Mouse (Mus musculus): ENCODE data around the gene Rev1. TPM values are rescaled to one million over a fixed set of nuclear protein-coding genes. Genes with fewer than 3 reads are reported as not detected.

Rev1 gene
- polyA plus RNA-seq, 1 experiment from 2014 or later, result 32.6 TPM

DNA sequence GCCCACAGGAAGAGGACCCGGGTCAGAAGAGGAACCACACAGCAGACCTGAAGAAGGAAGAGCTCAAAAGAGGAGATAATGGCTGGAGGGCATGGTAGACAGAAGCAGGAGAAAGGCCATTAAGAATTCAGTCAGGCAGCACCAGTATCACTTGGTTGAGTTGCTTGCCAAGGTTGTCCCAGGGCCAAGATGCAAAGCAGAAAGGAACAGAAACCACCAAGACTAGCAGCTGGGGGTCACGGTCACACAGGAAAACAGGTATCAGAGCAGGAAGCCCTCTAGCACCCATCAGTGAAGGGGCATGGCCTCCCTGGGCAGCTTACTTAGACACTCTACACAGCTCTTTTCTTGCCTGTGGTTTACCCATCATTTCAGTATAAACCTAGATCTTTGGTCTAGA is 9.8 kb upstream of the Rev1 start:
- H3K27ac ChIP-seq, result no peak overlapping the region
- WGBS, result 83% methylated on average over 2 of the region's 2 CpGs

DNA sequence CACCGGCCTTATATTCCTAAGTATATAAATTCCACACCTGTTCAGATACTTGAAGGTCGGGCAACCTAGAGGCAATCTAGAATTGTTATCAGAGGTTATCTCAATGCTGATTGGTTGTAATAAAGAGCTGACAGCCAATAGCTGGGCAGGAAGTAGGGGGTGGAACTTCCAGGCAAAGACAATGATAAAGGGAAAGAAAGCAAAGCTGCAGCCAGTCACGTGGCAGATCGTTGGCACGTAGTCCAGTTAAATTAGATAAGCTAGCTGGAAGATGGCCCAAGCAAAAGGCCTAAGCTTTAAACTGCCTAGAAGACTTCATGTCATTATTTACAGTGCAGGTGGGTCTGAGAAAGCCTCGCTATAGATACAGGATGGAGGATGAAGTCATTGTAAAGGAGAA is 3.3 kb upstream of the Rev1 start:
- no peak for DNase-seq (ENCODE audit: low spot score)
- Histone ChIP-seq H3K4me2 (replicated peaks) (no peak overlapping the region), H3K4me3 (replicated peaks; ENCODE audit: low read length) (no peak overlapping the region), H3K36me3 (replicated peaks; ENCODE audit: control insufficient read depth, insufficient read depth) (no peaks in the 10 kb centered on the region), H3K4me1 (replicated peaks; ENCODE audit: control insufficient read depth, insufficient read depth, low read length) (peaks cover 6% of the 10 kb centered on the region), H3K9me3 (ENCODE audit: control insufficient read depth, low read length) (no peaks in the 10 kb centered on the region), H3K9ac (no peak overlapping the region), H3K27ac (no peak overlapping the region), H3K27me3 (ENCODE audit: control insufficient read depth, insufficient read depth, low read length) (no peaks in the 10 kb centered on the region)
- ATAC-seq (ENCODE audit: low FRiP score), result no peak
- WGBS, result 69% methylated on average over 6 of the region's 6 CpGs

More for the DNA sequence above, 9.8 kb upstream of the Rev1 start:
- H3K9ac ChIP-seq, result no peak overlapping the region
- no peaks in the 10 kb centered on the region for H3K27me3 ChIP-seq (ENCODE audit: control insufficient read depth, insufficient read depth, low read length)
- no peak overlapping the region for H3K4me3 ChIP-seq (replicated peaks; ENCODE audit: low read length)
- no peaks in the 10 kb centered on the region for H3K36me3 ChIP-seq (replicated peaks; ENCODE audit: control insufficient read depth, insufficient read depth)
- no peaks in the 10 kb centered on the region for H3K9me3 ChIP-seq (ENCODE audit: control insufficient read depth, low read length)
- no peaks in the 10 kb centered on the region for H3K4me1 ChIP-seq (replicated peaks; ENCODE audit: control insufficient read depth, insufficient read depth, low read length)
- no peak for ATAC-seq (ENCODE audit: low FRiP score)
- DNase-seq (ENCODE audit: low spot score), result no peak
- no peak overlapping the region for H3K4me2 ChIP-seq (replicated peaks)

DNA sequence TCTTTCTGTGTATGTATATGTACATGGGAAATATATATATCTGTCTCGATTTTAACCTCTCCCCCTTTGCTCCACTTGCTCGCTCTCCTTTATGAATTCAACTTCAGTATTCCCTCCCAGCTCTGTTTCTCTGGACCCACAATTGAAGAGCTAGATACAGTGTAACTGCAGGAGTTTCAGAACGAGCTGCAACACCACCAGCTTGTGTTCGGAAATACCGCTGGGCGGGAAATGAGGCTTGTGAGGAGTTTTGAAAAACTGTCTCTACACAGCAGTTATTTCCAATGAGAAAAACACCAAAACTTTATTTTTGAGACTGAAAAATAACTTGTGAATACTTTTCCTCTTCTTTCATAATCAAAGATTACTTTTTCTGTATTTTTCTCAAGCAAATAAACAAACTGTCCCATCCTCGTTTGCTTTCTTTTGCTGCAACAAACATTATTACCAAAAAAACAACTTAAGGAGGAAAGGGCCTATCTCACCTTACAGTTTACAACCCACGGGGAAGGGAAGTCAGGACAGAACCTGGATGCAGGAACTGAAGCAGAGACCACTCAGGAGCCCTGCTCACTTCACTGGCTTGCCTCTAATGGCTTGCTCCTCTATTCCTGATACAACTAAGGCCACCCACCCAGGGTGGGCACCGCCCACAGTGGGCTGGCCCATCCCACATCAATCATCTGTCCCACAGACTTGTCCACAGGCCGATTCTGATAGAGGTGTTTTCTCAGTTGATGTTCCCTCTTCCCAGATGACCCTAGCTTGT is 1.3 kb upstream of the Rev1 start:
- ATAC-seq (ENCODE audit: low FRiP score) (no peak), DNase-seq (ENCODE audit: low spot score) (no peak)
- no peaks in the 10 kb centered on the region for H3K36me3 ChIP-seq (replicated peaks; ENCODE audit: control insufficient read depth, insufficient read depth)
- peak overlapping the region; percentile 96; the same call in 1 of the 2 replicates for H3K27ac ChIP-seq
- 0 out of 2 replicates have a peak overlapping the region, but pooled peaks have one; percentile 88 for H3K4me3 ChIP-seq (replicated peaks; ENCODE audit: low read length)
- no peak overlapping the region for H3K9ac ChIP-seq
- peak overlapping the region; percentile 94 for H3K4me2 ChIP-seq (replicated peaks)
- no peaks in the 10 kb centered on the region for H3K9me3 ChIP-seq (ENCODE audit: control insufficient read depth, low read length)
- H3K4me1 ChIP-seq (replicated peaks; ENCODE audit: control insufficient read depth, insufficient read depth, low read length), result peaks cover 20% of the 10 kb centered on the region
- no peaks in the 10 kb centered on the region for H3K27me3 ChIP-seq (ENCODE audit: control insufficient read depth, insufficient read depth, low read length)
- 57% methylated on average over 10 of the region's 10 CpGs for WGBS

- no peaks in the 10 kb centered on the region for H3K36me3 ChIP-seq (replicated peaks; ENCODE audit: control insufficient read depth, insufficient read depth)
- H3K27ac ChIP-seq, result peak overlapping the region; percentile 96
- H3K9me3 ChIP-seq (ENCODE audit: control insufficient read depth, low read length), result no peaks in the 10 kb centered on the region
- DNase-seq (ENCODE audit: low spot score) (peak; percentile 51), ATAC-seq (ENCODE audit: low FRiP score) (peak; percentile 0; the same call in 1 of the 2 replicates)
- no peaks in the 10 kb centered on the region for H3K27me3 ChIP-seq (ENCODE audit: control insufficient read depth, insufficient read depth, low read length)
- H3K4me2 ChIP-seq (replicated peaks), result peak overlapping the region; percentile 94
- H3K4me1 ChIP-seq (replicated peaks; ENCODE audit: control insufficient read depth, insufficient read depth, low read length), result peaks cover 20% of the 10 kb centered on the region
- peak overlapping the region; percentile 88 for H3K4me3 ChIP-seq (replicated peaks; ENCODE audit: low read length)
- under 1% methylated on average over 52 of the region's 68 CpGs for WGBS
- H3K9ac ChIP-seq, result peak overlapping the region; percentile 82
These were observed 623 bp downstream of the Rev1 start for GRCm38 (mm10) chr1:38128919-38129436.

GRCm38 (mm10) chr1:38127036-38127435 is 2.6 kb downstream of the Rev1 start:
- Histone ChIP-seq H3K9me3 (ENCODE audit: control insufficient read depth, low read length) (no peaks in the 10 kb centered on the region), H3K4me2 (replicated peaks) (0 out of 2 replicates have a peak overlapping the region, but pooled peaks have one; percentile 94), H3K27ac (no peak overlapping the region), H3K4me3 (replicated peaks; ENCODE audit: low read length) (no peak overlapping the region), H3K9ac (no peak overlapping the region), H3K36me3 (replicated peaks; ENCODE audit: control insufficient read depth, insufficient read depth) (no peaks in the 10 kb centered on the region), H3K27me3 (ENCODE audit: control insufficient read depth, insufficient read depth, low read length) (no peaks in the 10 kb centered on the region), H3K4me1 (replicated peaks; ENCODE audit: control insufficient read depth, insufficient read depth, low read length) (peaks cover 20% of the 10 kb centered on the region)
- DNase-seq (ENCODE audit: low spot score) (no peak), ATAC-seq (ENCODE audit: low FRiP score) (no peak)

DNA sequence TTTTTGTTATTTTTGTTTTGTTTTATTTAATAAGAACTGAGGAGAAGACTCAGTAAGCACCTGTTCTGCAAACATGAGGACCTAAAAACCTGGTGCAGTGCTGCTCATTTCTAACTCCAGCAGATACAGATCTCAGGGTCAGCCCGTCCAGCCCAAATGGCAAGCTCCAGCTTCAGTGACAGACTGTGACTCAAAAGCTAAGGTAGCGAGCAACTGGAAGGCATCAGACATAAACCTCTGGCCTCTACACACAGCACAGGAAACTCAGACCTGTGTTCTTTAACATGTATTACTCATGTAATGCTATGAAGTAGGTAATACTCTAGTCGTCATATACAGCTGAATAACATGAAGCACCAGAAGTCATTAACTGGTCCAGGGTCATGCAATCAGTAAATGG is 3.2 kb downstream of the Rev1 start:
- H3K9ac ChIP-seq, result no peak overlapping the region
- no peak overlapping the region for H3K4me2 ChIP-seq (replicated peaks)
- H3K36me3 ChIP-seq (replicated peaks; ENCODE audit: control insufficient read depth, insufficient read depth), result no peaks in the 10 kb centered on the region
- no peak overlapping the region for H3K4me3 ChIP-seq (replicated peaks; ENCODE audit: low read length)
- H3K4me1 ChIP-seq (replicated peaks; ENCODE audit: control insufficient read depth, insufficient read depth, low read length), result peaks cover 20% of the 10 kb centered on the region
- ATAC-seq (ENCODE audit: low FRiP score), result no peak
- DNase-seq (ENCODE audit: low spot score), result no peak
- WGBS, result 81% methylated on average over 3 of the region's 3 CpGs
- no peaks in the 10 kb centered on the region for H3K9me3 ChIP-seq (ENCODE audit: control insufficient read depth, low read length)
- no peaks in the 10 kb centered on the region for H3K27me3 ChIP-seq (ENCODE audit: control insufficient read depth, insufficient read depth, low read length)
- no peak overlapping the region for H3K27ac ChIP-seq

- Histone ChIP-seq H3K4me2 (replicated peaks) (no peak overlapping the region), H3K4me1 (replicated peaks; ENCODE audit: control insufficient read depth, insufficient read depth, low read length) (peaks cover 20% of the 10 kb centered on the region), H3K9ac (no peak overlapping the region), H3K9me3 (ENCODE audit: control insufficient read depth, low read length) (no peaks in the 10 kb centered on the region), H3K27me3 (ENCODE audit: control insufficient read depth, insufficient read depth, low read length) (no peaks in the 10 kb centered on the region), H3K27ac (no peak overlapping the region), H3K36me3 (replicated peaks; ENCODE audit: control insufficient read depth, insufficient read depth) (no peaks in the 10 kb centered on the region), H3K4me3 (replicated peaks; ENCODE audit: low read length) (no peak overlapping the region)
- ATAC-seq (ENCODE audit: low FRiP score) (no peak), DNase-seq (ENCODE audit: low spot score) (no peak)
These were observed 5.3 kb downstream of the Rev1 start for GRCm38 (mm10) chr1:38124261-38124660.

GRCm38 (mm10) chr1:38120877-38121276 is 8.7 kb downstream of the Rev1 start:
- Histone ChIP-seq H3K9me3 (ENCODE audit: control insufficient read depth, low read length) (no peaks in the 10 kb centered on the region), H3K4me2 (replicated peaks) (no peak overlapping the region), H3K4me1 (replicated peaks; ENCODE audit: control insufficient read depth, insufficient read depth, low read length) (no peaks in the 10 kb centered on the region), H3K4me3 (replicated peaks; ENCODE audit: low read length) (no peak overlapping the region), H3K27me3 (ENCODE audit: control insufficient read depth, insufficient read depth, low read length) (no peaks in the 10 kb centered on the region), H3K9ac (no peak overlapping the region), H3K36me3 (replicated peaks; ENCODE audit: control insufficient read depth, insufficient read depth) (no peaks in the 10 kb centered on the region), H3K27ac (no peak overlapping the region)
- no peak for ATAC-seq (ENCODE audit: low FRiP score)
- no peak for DNase-seq (ENCODE audit: low spot score)
- 84% methylated on average over 5 of the region's 5 CpGs for WGBS

- DNase-seq (ENCODE audit: low spot score) (no peak), ATAC-seq (ENCODE audit: low FRiP score) (no peak)
- no peaks in the 10 kb centered on the region for H3K4me1 ChIP-seq (replicated peaks; ENCODE audit: control insufficient read depth, insufficient read depth, low read length)
- no peak overlapping the region for H3K4me3 ChIP-seq (replicated peaks; ENCODE audit: low read length)
- H3K36me3 ChIP-seq (replicated peaks; ENCODE audit: control insufficient read depth, insufficient read depth), result no peaks in the 10 kb centered on the region
- no peak overlapping the region for H3K4me2 ChIP-seq (replicated peaks)
- no peak overlapping the region for H3K27ac ChIP-seq
- no peaks in the 10 kb centered on the region for H3K9me3 ChIP-seq (ENCODE audit: control insufficient read depth, low read length)
- no peak overlapping the region for H3K9ac ChIP-seq
- 98% methylated on average over 2 of the region's 2 CpGs for WGBS
- H3K27me3 ChIP-seq (ENCODE audit: control insufficient read depth, insufficient read depth, low read length), result no peaks in the 10 kb centered on the region
These were observed 11.0 kb downstream of the Rev1 start for GRCm38 (mm10) chr1:38118624-38119023.

Data from hindbrain, embryonic 14.5 days (tissue).